Mouse (Mus musculus) liver (tissue): ENCODE results near the gene Vezf1.

Experiments
- DNase-seq: peaks from one replicate; pipeline ENCODE4 v3.0.0-alpha.2; 2020; ENCODE audit warnings: mixed read lengths

Gene Vezf1

DNA sequence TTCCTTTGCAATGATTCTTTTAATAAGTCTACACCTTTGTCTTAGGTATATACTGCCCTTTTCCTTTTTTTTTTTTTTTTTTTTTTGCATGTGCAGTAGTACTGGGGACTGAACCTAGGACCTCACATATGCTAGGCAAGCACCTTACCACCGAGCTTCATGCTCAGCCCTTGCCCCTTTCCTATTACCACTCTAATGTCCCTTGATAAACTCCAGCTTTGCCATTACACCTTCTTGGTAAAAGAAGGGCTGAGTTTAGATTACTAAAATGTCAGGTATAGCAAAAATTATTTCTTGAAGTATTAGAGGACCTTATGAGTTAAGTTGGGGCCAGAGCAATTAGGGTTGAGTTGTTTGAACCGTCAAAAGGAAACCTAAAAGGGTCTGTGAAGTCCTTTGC lies 12.3 kb upstream of the Vezf1 start:
- DNase-seq: no peak

DNA sequence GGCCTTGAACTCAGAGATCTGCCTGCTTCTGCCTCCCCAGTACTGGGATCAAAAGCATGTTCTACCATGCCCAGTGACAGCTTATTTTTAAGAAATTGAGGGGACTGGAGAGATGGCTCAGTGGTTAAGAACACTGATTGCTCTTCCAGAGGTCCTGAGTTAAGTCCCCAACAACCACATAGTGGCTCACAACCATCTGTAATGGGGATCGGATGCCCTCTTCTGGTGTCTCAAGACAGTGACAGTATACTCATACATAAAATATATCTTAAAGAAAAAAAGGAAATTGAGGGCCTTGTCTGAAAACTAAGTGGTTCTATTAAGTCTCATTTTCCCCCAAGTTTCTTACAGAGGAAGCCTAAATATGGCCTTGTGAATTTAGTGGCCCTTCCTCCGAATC lies 10.3 kb upstream of the Vezf1 start:
- DNase-seq: no peak

DNA sequence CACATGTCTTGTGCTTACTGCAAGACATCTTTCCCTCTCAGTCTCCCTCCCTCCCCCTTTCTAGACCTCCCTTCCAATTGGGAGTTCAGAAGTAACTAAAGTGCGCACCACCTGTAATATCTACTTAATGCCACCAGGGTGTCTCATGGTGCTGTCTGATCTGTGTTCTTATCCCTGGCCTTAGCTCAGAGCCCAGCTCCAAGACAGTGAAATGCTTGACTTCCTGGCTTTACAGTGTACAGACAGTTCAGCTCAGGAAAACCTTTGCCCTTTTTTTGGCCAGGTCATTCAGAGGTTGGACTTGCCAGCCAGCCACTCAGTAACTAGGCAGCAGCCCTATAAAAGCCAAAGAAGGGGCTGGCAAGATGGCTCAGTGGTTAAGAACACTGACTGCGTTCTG lies 8.9 kb upstream of the Vezf1 start:
- DNase-seq: peak; percentile 19

DNA sequence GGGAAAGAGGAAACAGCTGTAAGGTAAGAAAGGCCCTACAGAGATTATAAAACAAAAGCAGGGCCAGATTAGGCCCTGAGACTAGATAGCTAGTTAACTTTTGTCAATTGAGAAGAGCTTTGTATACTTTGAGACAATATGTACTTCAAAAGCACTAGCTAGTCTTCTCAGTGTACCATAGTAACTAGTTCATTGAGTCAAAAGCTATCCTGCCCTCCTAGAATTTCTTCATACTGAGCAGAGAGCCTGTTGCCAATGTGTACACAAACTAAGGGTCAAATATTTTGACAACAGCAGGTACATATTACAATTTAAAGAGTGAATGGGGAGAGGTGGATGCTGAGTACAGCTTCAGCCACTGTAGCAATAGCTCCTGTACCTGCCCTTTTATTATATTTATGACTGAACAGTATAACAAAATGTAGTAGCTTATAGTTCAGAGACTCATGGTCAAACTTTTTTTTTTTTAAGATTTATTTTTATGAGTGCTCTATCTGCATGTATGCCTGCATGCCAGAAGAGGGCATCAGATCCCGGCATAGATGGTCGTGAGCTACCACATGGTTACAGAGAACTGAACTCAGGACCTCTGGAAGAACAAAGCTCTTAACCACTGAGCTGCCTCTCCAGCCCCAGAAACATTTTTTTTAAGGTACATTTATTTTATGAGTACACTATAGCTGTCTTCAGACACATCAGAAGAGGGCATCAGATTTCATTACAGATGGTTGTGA lies 6.0 kb upstream of the Vezf1 start:
- DNase-seq: no peak

DNA sequence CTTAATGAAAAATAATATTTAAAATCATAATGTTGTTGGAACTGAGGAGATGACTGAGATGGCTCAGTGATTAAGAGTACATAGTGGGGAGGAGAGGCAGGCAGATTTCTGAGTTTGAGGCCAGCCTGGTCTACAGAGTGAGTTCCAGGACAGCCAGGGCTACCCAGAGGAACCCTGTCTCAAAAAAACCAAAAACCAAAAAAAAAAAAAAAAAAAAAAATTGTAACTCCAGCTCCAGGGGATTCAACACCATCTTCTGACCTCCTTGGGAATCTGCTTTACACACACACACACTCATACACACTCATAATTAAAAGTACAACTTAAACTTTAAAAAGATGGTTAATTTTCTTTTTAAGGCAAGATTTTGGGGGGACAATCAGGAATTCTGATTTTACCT lies 2.3 kb upstream of the Vezf1 start:
- no peak for DNase-seq

DNA sequence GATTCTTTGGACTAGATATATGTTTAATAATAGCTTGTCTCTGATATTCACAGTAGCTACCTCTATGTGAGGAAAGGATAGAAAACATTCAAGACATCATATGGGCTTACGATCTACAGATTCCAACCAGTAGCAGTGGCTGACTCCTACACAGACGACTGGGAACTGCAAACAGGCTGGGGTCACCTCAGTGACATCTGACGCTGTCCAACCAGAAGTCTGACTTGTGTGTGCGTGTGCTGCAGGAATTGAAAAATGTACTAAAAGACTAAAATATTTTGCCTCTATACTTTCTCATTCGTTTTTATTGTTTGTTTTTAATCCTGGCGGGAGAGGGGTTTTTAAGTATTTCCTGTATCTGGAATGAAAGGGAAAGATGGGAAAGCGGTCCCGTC lies 891 bp upstream of the Vezf1 start:
- peak; percentile 26 for DNase-seq

DNA sequence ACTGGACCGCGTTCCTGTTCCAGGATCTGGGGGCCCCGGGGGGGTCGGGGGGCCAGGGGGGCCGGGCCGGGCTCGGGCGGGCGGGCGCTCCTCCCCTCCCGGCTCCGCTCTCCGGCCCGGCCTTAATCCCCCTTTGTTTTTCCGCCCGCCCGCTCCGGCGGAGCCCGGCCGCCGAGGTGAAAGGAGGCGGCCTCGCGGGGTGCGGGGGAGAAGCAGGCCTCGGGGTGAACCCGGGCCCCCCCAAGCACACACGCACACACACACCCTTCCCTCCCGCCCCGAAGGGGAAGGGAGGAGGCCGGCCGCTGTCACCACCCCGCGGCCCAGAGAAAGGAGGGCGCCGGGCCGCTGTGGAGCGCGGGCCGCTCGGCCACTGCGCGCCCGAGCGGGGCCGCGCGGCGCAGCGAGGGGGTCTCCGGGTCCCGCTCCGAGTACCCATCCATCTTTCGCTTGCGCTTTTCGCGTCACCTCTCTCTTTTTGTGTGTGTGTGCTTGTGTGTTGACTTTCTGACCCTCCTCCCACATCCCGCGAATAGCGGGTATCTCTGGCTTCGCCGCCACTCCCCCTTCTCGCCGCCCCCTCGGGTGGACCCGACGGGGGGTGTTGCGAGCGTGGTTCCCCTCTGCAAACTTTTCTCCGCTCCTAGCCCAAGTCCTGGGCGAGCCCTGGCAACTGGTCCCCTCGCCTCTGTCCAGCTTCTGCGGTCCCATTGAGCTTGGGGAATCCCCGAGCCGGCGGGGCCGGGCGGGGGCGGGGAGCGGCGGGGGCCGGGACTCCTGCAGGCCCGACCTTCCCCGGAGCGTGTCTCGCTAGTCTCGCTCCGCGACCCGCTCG lies 549 bp downstream of the Vezf1 start:
- DNase-seq: peak; percentile 66

DNA sequence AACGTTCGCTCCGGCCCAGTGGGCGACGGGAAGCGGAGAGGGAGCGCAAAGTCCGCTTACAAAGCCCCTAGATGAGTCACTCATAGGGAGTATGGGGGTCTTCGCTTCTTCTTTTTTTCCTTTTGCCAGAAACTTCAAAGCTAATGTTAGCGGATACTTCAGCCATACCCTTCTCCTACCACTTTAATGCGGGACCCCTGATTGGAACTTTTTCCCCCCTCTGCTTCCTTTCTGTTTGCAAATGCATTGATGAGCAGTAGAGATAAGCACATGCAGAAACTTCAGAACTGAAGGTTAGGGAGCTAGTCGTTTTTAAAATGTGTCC lies 1.1 kb downstream of the Vezf1 start:
- DNase-seq: no peak

DNA sequence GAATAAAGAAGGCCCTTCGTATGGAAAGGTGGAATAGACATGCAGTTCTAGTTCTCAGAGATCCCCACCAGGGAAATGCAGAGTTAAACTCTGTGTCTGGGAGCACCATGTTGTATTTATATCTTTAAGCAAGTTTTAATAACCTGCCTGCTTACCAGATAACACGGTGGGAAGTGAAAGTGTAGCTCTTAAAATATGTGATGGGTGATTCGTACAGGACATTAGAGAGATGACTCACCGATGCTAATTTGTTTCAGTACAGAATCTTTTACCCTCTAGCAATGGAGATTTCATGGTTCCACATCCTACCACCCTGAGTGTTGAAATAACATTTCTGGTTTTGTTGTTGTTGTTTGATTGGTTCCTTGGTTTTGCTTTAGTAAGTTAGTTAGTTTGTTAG lies 2.3 kb downstream of the Vezf1 start:
- DNase-seq: no peak

DNA sequence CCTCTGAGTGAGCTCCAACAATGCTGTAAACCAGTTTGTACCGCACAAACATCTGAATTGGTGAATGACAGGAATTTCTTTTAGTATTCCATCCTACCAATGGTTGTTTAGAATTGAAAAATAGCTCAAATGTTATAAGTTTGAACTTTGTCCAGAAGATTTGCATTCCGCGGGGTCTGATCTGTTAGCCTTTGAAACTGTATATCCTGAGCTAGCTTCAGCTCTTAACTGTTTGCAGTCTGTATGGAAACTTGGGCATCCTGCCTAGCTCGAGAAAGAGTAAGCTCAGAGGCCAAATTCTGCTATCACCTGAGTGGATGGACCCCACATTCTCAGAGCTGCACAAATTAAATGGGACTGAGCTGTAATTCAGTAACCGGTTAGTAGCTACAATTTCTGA lies 3.0 kb downstream of the Vezf1 start:
- DNase-seq: no peak

DNA sequence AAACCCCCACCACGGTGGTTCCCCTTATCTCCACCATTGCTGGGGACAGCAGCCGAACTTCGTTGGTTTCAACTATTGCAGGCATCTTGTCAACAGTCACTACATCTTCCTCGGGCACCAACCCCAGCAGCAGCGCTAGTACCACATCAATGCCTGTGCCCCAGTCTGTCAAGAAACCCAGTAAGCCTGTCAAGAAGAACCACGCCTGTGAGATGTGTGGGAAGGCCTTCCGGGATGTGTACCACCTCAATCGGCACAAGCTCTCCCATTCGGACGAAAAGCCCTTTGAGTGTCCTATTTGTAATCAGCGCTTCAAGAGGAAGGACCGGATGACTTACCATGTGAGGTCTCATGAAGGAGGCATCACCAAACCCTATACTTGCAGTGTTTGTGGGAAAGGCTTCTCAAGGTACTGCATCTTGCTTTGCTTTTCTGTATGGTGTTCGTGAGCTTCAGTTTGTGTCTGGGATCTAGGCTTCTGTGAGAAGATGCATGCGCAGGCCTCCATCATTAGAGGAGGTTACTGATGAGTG lies 5.3 kb downstream of the Vezf1 start:
- DNase-seq: no peak

DNA sequence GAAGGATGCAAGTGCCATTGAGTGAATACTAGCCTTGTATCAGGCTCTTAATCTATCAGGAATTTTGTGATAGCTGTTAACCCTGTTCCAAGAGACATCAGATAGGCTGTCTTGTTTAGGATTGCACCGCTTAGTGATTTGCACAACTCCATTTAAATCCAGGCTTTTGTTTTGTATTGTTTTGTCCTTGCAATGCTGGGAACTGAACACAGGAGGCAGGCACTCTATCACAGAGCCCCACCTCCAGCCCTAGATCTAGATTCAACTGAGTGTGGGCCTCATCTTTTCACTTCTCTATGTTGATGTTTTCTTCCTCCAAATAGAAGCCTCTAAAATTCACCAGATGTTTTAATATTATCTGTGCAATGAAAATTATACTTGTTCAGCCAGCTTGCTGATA lies 7.6 kb downstream of the Vezf1 start:
- DNase-seq: no peak

DNA sequence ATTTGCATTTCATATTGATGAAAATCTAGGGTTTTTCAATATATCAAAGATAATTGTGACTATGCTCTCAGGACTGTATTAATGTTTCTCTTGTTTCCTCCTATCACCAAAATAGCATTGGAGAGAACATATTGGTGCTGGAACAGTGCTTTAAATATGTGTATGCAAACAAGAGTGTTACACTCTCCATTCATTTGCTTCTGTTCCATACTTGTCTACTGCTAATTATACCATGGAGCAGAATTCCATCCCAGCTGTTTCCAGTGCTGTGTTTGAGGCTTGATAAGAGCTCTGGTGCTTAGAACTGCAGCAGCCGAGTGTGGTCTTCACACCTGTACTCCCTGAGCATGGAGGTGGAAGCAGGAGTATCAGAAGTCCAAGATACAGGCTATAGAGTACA lies 8.3 kb downstream of the Vezf1 start:
- no peak for DNase-seq

DNA sequence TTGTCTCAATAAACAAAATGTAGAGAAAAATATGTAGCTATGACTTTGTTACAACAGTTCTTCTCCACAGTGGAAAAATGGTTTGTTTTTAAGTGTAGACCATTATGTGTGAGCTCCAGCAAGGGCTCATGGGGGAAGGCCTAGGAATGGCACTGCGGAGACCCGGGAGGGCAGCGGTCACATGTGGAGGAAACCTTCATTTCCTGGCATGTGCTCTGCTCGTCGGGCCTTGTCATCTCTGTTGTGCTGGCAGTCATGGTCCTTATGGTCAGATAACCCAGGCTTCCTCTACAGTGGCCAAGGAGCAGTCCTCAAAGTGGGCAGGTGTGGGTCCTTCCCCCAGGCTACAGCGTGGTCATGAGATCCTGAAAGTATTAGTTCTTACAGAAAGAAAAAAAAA lies 15.6 kb downstream of the Vezf1 start:
- no peak for DNase-seq

DNA sequence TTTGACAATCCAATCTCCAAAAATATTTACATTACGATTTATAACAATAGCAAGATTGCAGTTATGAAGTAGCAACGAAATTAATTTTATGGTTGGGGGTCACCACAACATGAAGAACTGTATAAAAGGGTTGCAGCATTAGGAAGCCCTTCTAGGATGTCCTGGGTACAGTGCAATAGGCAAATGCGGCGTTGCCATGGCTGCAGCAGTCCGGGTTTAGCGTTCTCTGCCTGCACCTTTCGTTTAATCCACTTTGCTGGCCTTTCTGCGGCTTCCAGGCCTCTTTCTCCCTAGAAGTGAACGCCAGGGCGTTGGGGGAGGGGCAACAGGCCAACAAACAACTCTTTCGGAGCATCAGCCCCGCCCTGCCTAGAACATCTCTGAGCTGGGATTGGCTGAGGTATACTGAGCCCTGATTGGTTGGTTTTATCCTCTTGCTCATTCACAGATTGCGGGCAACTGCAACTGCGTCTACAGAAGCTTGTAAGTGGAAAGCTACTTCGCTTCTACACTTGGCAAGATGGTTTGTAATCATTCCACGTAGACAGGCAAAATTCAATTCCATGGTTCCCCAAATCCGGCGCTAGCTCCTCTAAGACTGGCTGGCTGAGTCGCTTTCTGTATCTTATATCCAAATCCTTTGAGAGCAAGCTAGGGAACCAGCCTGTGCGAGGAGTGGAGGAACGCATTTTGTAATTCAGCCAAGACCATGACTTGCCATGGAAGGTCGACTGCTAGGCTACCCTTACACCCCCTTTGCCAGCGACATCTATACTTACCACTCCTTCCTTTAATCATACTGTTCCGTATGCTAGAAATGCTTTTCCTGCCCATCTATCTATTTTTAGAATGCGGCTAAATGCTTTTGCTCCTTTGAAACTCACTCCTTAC lies 18.9 kb downstream of the Vezf1 start:
- DNase-seq: peak; percentile 90

DNA sequence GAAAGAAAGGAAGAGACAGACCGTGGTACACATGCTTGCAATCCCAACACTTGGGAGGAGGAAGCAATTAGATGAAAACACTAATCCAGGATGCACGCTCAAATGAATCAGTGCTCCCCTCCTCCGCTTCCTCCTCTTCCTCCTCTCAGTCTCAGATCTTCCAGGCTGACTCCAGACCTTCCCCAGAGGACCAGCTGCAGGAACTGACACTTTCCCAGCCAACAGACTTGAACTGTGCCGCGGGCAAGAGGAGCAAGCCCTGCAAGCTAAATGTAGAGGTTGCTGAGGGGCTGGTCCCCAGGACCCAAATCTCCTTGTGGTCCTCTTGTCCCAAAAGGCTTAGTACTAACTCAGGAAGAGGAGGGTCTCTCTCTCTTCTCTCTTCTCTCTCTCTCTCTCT lies 21.1 kb downstream of the Vezf1 start:
- DNase-seq: no peak

DNA sequence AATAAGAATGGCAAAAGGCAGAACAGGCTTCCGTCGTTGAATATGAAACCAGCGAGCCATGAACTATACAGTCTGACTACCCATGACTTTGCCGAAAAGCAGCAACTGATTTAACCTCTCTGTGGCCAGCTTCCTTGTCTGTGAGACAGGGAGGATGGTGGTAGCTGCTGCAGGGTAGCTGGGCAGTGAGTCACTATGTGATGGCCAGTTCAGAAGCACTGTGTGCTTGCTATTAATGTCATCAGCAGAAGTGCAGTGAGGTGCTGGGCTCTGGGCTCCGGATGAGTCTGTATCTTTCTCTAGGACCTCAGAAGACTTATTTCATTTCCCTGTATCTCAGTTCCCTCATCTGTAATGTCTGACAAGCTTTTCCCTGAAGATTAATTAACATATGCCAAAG lies 22.2 kb downstream of the Vezf1 start:
- no peak for DNase-seq

DNA sequence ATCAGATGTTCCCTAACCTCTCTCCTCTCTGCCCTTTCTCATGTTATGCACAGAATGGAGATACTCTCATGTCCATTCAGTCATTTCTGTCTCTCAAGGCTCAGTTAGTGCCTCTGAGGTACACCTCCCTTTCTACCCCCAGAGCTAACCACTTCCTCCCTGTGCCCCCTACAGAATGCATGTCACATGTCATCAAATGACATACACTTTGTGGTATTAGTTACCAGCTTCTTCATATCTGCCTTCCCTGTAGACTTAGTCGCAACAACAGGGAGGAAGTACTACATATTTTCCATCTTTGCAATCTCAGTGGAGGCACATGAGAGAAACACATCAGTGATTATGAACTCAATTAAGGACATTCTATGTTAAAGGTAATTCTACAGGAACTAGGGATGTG lies 23.9 kb downstream of the Vezf1 start:
- no peak for DNase-seq

DNA sequence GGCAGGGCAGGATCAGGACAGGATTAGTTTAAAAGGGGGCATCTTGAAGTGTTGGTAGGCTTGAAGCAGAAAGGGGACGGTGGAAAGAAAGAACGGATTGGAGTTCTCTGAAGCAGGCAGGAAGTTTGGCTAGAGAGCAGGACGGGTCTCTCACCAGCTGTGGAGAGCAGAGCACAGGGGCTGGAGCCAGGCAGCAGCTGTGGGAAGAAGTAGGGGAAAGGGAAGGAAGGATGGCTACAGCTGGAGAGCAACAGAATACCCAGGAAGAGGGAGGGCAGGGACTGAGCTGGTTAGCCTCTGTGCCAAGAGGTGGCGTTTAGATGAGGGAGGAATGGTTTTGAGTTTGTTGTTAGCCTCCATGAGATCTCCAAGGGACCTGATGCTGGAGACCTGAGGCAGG lies 29.1 kb downstream of the Vezf1 start:
- no peak for DNase-seq

DNA sequence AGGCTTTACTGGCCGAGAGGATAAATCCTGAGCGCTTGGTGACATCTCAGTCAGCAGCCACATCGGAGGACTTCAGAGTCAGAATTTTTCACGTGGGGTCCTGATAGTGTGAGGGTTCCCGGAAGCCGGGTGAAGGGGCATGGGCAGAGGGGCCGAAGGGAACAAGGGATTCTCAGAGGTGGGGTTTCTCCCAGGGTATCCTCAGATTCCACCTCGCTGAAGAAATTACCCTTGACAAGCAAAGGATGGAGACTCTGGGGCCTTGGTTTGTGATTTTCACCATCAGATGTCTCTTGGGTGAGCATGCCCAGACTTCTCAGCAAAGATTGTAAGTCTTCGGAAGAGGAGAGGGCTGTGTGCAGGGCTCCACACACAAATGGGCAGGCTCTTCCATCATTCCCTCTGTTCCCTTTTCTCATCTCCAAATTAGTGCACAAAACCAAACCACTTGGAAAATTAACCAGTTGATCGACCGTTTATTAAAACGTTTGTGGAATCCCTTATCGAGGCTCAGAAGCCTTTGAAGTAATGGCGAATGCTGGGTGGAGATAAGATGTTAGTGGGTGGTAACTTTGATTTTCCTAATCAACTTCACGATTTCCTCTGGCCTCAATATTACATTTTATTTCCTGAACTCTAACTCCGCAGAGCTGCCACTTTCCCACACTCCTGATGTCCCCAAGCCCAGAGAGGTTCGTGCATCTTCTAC lies 30.1 kb downstream of the Vezf1 start, which contains the start of gene Cuedc1:
Cuedc1 (plus strand) TSS at position 38 of the 709 bp plus-strand sequence.
- no peak for DNase-seq

DNA sequence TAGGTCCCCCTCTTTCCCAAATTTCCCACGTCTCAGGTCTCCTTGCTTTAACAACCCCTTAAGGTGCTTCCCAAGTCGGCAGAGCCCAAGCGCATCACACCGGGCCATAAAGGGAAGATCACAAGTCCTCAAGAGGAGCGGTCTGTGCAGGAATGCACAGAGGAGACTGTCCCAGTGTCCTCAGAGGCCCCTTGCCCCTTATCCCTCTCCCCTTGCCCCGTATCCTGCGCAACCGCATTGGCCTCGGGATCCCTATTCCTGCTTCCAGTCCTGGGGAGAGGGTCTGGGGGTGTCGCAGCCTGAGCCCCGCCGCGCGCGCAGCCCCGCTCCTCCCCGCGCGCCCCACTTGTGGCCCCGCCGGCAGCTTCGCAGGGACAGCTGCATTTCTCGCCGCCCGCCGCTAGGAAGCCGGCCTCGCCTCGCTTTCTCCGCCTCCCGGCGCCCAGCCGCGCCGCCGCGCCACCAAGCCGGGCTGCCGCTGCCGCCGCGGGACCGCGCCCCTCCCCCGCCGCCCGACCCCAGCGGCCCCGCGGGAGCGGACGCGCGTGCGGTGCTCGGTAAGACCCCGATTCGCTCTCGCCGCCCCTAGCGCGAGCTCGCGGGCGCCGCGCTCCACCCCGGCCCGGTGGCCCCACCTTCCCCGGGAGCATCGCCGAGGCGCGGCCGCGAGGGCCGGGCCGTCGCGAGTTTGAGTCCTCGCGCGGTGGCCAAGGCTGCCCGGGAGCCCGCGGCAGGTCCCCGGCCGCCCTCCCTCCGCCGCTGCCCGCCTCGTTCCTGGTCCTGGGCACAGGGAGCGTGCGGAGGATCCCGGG lies 30.9 kb downstream of the Vezf1 start:
- DNase-seq: peak; percentile 62

DNA sequence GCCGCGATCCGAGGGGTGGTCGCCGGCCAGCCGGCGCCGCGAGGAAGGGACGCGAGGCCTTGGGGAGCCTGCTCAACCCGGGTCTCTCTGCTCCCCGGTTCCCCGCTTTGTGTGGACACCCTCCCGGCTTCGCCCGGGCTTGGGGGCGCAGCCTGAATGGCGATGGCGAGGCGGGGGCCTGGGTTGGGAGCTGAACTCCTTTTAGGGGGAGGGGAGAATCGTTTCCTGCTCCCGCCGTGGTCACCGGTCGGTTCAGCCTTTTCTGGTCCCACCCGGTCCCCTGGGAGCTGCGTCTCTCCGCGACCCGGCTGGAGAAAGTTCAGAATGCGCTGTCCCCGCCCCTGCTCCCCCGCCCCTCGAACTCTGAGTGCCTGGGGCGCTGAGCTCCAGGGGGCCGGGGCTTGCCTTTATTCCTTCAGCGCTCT lies 31.5 kb downstream of the Vezf1 start:
- peak; percentile 59 for DNase-seq
